Mouse (Mus musculus) CD4-positive, CD25-positive, alpha-beta regulatory T cell, adult 9 weeks (primary cell): ENCODE results near the gene Olfr632. TPM values are rescaled to one million over a fixed set of nuclear protein-coding genes. Genes with fewer than 3 reads are reported as not detected.

ENCODE experiments used
- polyA plus RNA-seq: library from polyadenylated mRNA; unstranded; fragments of 100-300 nt; shearing (Covaris generic); gene quantifications from one replicate; pipeline ENCODE4 v1.2.1, GENCODE M21; 2017

Gene Olfr632
- polyA plus RNA-seq = not detected

GRCm38 (mm10) chr7:103934264-103934663 is at the start of gene Olfr632:
Gene Olfr632 (plus strand): TSS chr7:103934347.

GRCm38 (mm10) chr7:103886152-103886551 is 48.0 kb upstream of the Olfr632 start, which contains the start of gene Olfr66:
Gene Olfr66 (minus strand): TSS chr7:103886252.

GRCm38 (mm10) chr7:103894385-103894784 is 39.8 kb upstream of the Olfr632 start, which contains the start of gene Olfr64:
Gene Olfr64 (minus strand): TSS chr7:103894485.

GRCm38 (mm10) chr7:103903187-103903586 is 31.0 kb upstream of the Olfr632 start, which contains the start of gene Olfr65:
Gene Olfr65 (plus strand): TSS chr7:103903487.

GRCm38 (mm10) chr7:103928525-103928924 is 5.6 kb upstream of the Olfr632 start, which contains the start of gene Olfr631:
Gene Olfr631 (plus strand): TSS chr7:103928825.

GRCm38 (mm10) chr7:103944137-103944536 is 10.0 kb downstream of the Olfr632 start, which contains the start of gene Olfr633:
Gene Olfr633 (plus strand): TSS chr7:103944437.

GRCm38 (mm10) chr7:103970852-103971251 is 36.7 kb downstream of the Olfr632 start, which contains the start of gene Olfr635:
Gene Olfr635 (plus strand): TSS chr7:103971152.

Other genes with a start within 250 kb of the Olfr632 start
- gene Olfr243, start 219.7 kb upstream of the Olfr632 start, polyA plus RNA-seq = not detected
- gene Olfr628, start 204.0 kb upstream of the Olfr632 start, polyA plus RNA-seq = not detected
- gene Olfr629, start 189.4 kb upstream of the Olfr632 start, polyA plus RNA-seq = not detected
- not detected for gene Olfr630, start 177.0 kb upstream of the Olfr632 start, polyA plus RNA-seq
- gene Olfr69, start 162.8 kb upstream of the Olfr632 start, polyA plus RNA-seq = not detected
- 0.09 TPM for gene Olfr68, start 154.6 kb upstream of the Olfr632 start, polyA plus RNA-seq
- not detected for gene Olfr67, start 142.5 kb upstream of the Olfr632 start, polyA plus RNA-seq
- gene Hbb-bt, start 120.4 kb upstream of the Olfr632 start, polyA plus RNA-seq = 19.9 TPM
- 82.8 TPM for gene Hbb-bs, start 106.3 kb upstream of the Olfr632 start, polyA plus RNA-seq
- not detected for gene Hbb-bh2, start 93.8 kb upstream of the Olfr632 start, polyA plus RNA-seq
- gene Hbb-bh1, start 91.2 kb upstream of the Olfr632 start, polyA plus RNA-seq = not detected
- not detected for gene Hbb-y, start 81.1 kb upstream of the Olfr632 start, polyA plus RNA-seq
- gene Olfr66, start 48.1 kb upstream of the Olfr632 start, polyA plus RNA-seq = not detected
- not detected for gene Olfr64, start 39.9 kb upstream of the Olfr632 start, polyA plus RNA-seq
- gene Olfr65, start 30.9 kb upstream of the Olfr632 start, polyA plus RNA-seq = not detected
- gene Olfr631, start 5.5 kb upstream of the Olfr632 start, polyA plus RNA-seq = not detected
- gene Olfr633, start 10.1 kb downstream of the Olfr632 start, polyA plus RNA-seq = not detected
- 0.04 TPM for gene Olfr635, start 36.8 kb downstream of the Olfr632 start, polyA plus RNA-seq
- not detected for gene Olfr638, start 64.4 kb downstream of the Olfr632 start, polyA plus RNA-seq
- not detected for gene Olfr639, start 83.0 kb downstream of the Olfr632 start, polyA plus RNA-seq
- gene Olfr640, start 91.2 kb downstream of the Olfr632 start, polyA plus RNA-seq = not detected
- not detected for gene Olfr641, start 101.1 kb downstream of the Olfr632 start, polyA plus RNA-seq
- 0.06 TPM for gene Olfr642, start 118.3 kb downstream of the Olfr632 start, polyA plus RNA-seq
- not detected for gene 4930516K23Rik, start 127.1 kb downstream of the Olfr632 start, polyA plus RNA-seq
- not detected for gene Olfr644, start 137.5 kb downstream of the Olfr632 start, polyA plus RNA-seq
- not detected for gene Olfr645, start 151.1 kb downstream of the Olfr632 start, polyA plus RNA-seq
- gene Olfr646, start 170.5 kb downstream of the Olfr632 start, polyA plus RNA-seq = not detected
- gene Ubqln5, start 195.5 kb downstream of the Olfr632 start, polyA plus RNA-seq = not detected
- gene Olfr643, start 203.1 kb downstream of the Olfr632 start, polyA plus RNA-seq = not detected
- gene Ubqln3, start 208.9 kb downstream of the Olfr632 start, polyA plus RNA-seq = not detected
- gene Ubqlnl, start 216.2 kb downstream of the Olfr632 start, polyA plus RNA-seq = not detected
- not detected for gene Olfm5, start 230.5 kb downstream of the Olfr632 start, polyA plus RNA-seq
- gene Olfr648, start 249.0 kb downstream of the Olfr632 start, polyA plus RNA-seq = 0.26 TPM